Mouse (Mus musculus) limb, embryonic 10.5 days (tissue): ENCODE measurements around the gene Clybl. TPM values are rescaled to one million over a fixed set of nuclear protein-coding genes. Genes with fewer than 3 reads are reported as not detected.

Source experiments
- DNase-seq: peaks from one replicate; pipeline ENCODE4 v3.0.0-alpha.2; 2017; ENCODE audit warnings: low spot score
- H3K27ac ChIP-seq: fragments of 300-500 bp; sonication (generic); 2 replicates; pipeline ENCODE4 v1.5.1; 2016; ENCODE audit warnings: mild to moderate bottlenecking
- H3K27me3 ChIP-seq: fragments of 300-500 bp; sonication (generic); 2 replicates; pipeline ENCODE4 v1.6.1; 2016; ENCODE audit warnings: low read depth, mild to moderate bottlenecking; ENCODE audit not compliant: poor library complexity, severe bottlenecking
- H3K36me3 ChIP-seq: fragments of 300-500 bp; sonication (generic); 2 replicates; pipeline ENCODE4 v1.6.1; 2016; ENCODE audit warnings: mild to moderate bottlenecking, moderate library complexity
- H3K4me1 ChIP-seq: fragments of 300-500 bp; sonication (generic); 2 replicates; pipeline ENCODE4 v1.6.1; 2016
- H3K4me3 ChIP-seq: fragments of 300-500 bp; sonication (generic); 2 replicates; pipeline ENCODE4 v1.5.1; 2016; ENCODE audit warnings: mild to moderate bottlenecking, moderate library complexity
- H3K9me3 ChIP-seq: fragments of 300-500 bp; sonication (generic); replicated peaks from 2 replicates; pipeline ENCODE4 v1.6.1; 2016; ENCODE audit warnings: mild to moderate bottlenecking
- WGBS: fragments of 180-500 bp; shearing (Covaris S2); methylation state at CpG from one replicate; pipeline ENCODE4 v1.1.7; 2016; 5-methylcytosine and 5-hydroxymethylcytosine counted together
- polyA plus RNA-seq: library from polyadenylated mRNA; unstranded; fragments of >200 nt; fragmentation: Nextera tagmentation; extraction: Ambion mirVana; gene quantifications from 2 replicates; pipeline ENCODE4 v1.2.1, GENCODE M21; 2016

Clybl gene
- polyA plus RNA-seq, 1 experiment from 2014 or later = 25.1 TPM

DNA sequence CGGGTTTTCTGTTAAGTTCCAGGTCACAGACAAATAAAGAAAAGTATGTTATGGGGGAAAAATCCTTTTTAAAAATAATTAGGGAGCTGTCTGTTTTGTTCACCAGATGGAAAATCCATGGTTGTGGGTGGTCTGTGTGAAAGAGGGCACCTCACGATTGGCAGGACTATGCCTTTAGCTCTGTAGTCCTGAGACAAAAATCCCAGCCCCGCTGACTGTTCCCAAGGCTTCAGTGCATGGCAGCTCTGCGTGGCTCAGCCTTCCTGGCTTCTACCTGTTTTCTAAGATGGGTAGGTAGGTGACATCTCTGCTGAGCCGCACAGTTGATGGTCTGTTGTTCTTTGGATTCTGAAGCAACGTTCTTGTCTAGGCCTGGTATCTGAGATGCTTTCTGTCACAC lies 32.6 kb downstream of the Clybl start:
- no peak overlapping the region for H3K27ac ChIP-seq
- no peaks in the 10 kb centered on the region for H3K9me3 ChIP-seq
- WGBS = 93% methylated on average over 6 of the region's 6 CpGs
- no peak for DNase-seq
- no peaks in the 10 kb centered on the region for H3K4me1 ChIP-seq
- no peak overlapping the region for H3K4me3 ChIP-seq
- no peaks in the 10 kb centered on the region for H3K36me3 ChIP-seq
- H3K27me3 ChIP-seq = no peaks in the 10 kb centered on the region

DNA sequence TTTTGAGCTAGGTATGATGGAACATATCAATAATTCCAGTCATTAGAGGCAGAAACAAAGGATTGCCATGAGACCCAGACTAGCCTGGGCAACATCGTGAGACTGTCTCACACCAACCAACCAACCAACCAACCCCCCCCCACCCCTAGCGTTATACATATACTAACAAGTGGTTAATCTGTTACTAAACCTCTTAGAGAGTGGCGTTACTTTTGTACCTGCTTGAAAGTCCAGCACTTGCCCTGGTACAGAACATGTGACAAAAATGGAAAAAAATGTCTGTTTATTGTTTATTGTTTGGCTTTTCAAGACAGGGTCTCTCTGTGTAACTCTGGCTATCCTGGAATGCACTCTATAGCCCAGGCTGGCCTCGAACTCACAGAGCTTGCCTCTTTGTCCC lies 35.7 kb downstream of the Clybl start:
- Histone ChIP-seq H3K4me1 (no peaks in the 10 kb centered on the region), H3K36me3 (no peaks in the 10 kb centered on the region), H3K9me3 (no peaks in the 10 kb centered on the region), H3K4me3 (no peak overlapping the region), H3K27ac (no peak overlapping the region), H3K27me3 (no peaks in the 10 kb centered on the region)
- WGBS = 95% methylated on average over 4 of the region's 4 CpGs
- no peak for DNase-seq

DNA sequence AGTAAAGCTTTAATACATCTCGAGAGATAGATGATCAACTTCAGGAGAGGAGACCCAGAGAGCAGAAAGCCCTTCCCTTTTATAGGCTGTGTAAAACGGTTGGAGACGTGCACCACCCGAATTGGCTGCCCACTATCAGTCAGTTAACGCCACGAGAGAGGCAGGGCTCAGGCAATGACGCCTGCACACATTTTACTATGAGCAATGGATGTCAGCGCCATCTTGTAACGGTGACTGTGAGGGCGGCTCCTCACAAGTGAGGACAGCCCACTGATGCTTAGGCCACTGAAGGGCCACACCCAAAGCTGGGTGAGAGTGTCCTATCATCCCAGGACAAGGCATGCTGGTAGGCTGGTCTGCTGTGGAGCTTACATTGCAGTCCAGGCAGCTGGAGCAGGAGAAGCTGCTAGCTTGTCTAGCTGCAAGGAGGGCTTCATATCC lies 41.5 kb downstream of the Clybl start:
- DNase-seq = no peak
- Histone ChIP-seq H3K27ac (no peak overlapping the region; the same call in 1 of the 2 replicates), H3K36me3 (no peaks in the 10 kb centered on the region), H3K27me3 (peaks cover 31% of the 10 kb centered on the region), H3K4me3 (no peak overlapping the region), H3K9me3 (no peaks in the 10 kb centered on the region), H3K4me1 (peaks cover 54% of the 10 kb centered on the region)
- WGBS = 67% methylated on average over 10 of the region's 10 CpGs

- DNase-seq = peak; percentile 82
- WGBS = 20% methylated on average over 9 of the region's 9 CpGs
- peaks cover 55% of the 10 kb centered on the region for H3K4me1 ChIP-seq
- H3K27me3 ChIP-seq = peaks cover 31% of the 10 kb centered on the region
- H3K9me3 ChIP-seq = no peaks in the 10 kb centered on the region
- H3K27ac ChIP-seq = 0 out of 2 replicates have a peak overlapping the region, but pooled peaks have one; percentile 30
- no peak overlapping the region for H3K4me3 ChIP-seq
- H3K36me3 ChIP-seq = no peaks in the 10 kb centered on the region
Observed at GRCm38 (mm10) chr14:122223461-122224102, 42.1 kb downstream of the Clybl start.

DNA sequence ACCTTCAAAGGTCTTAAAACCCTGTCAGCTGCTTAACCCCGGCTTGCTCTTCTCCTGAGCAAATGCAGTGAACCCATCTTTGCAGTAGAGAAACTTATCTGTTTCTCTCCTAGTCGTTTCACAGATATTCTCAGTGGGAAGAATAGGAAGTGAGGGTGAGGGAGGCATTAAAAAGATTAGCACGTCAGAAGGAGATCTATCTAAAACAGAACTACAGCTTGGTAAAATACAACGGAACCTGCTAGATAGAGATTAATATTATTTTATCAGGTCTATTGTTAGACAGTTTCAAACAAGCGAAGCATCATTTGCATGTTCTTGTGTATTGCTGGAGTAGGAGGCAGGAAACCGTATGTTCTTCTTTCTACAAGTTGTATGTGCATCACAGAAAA lies 42.6 kb downstream of the Clybl start:
- no peak for DNase-seq
- Histone ChIP-seq H3K36me3 (no peaks in the 10 kb centered on the region), H3K27me3 (peaks cover 33% of the 10 kb centered on the region), H3K4me3 (no peak overlapping the region), H3K9me3 (no peaks in the 10 kb centered on the region), H3K27ac (0 out of 2 replicates have a peak overlapping the region, but pooled peaks have one; percentile 30), H3K4me1 (peaks cover 60% of the 10 kb centered on the region)
- 52% methylated on average over 6 of the region's 6 CpGs for WGBS

DNA sequence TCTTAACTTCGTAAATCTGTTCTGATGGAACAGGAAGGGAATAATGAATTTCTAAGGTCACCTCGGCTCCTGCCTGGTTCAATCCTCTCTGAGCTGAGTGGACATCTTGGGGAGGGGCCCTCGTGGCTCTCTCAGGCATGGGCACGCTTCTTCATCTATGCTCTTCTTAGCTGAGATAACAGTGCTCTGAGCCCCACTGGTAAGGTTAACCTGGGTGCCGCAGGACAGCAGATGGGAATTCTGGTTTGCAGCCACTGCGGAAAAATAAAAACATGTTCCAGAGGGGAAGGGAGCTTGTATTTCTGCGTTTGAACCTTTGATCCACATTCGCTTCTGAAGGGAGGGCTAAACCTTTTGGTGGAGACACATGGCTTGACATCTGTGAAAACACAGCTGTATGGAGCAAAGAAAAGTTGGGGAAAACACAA lies 43.0 kb downstream of the Clybl start:
- Histone ChIP-seq H3K27me3 (peaks cover 36% of the 10 kb centered on the region), H3K4me3 (no peak overlapping the region), H3K36me3 (no peaks in the 10 kb centered on the region), H3K27ac (no peak overlapping the region), H3K9me3 (no peaks in the 10 kb centered on the region), H3K4me1 (peaks cover 63% of the 10 kb centered on the region)
- WGBS = 42% methylated on average over 8 of the region's 8 CpGs
- DNase-seq = no peak

DNA sequence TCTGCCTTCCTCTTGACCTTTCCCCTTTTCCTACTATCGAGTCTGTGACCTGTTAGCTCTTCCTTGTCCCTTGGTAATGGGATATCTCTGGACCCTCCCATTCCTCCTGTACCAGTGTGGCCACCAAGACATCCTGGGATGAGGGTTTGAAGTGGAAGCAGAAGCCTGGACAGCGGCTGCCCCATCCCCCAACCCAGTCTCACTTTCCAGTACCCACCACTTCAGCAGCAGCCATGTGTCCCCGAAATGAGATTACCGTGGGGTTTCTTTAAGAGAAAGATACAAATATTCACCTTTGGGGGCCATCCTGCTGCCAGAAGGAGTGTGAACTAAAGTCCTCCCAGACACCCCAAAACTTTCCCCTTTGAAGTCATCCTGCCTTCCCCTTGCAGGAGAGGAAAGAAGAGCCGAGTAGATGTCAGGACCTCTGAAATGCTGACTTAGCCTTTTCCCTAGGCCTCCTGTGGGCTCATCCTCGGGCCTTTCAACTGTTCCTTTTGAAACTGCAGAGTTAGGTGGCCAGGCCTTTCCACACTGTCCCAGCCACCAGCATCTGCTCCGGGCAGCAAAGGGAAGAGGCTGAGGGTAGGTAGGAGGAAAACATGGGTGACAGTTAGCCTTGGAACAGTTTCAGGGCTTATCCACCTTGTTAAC lies 44.1 kb downstream of the Clybl start:
- Histone ChIP-seq H3K9me3 (no peaks in the 10 kb centered on the region), H3K27me3 (peaks cover 42% of the 10 kb centered on the region), H3K4me1 (peaks cover 67% of the 10 kb centered on the region), H3K4me3 (no peak overlapping the region), H3K27ac (peak overlapping the region; percentile 47; the same call in 1 of the 2 replicates), H3K36me3 (no peaks in the 10 kb centered on the region)
- DNase-seq = no peak
- 11% methylated on average over 7 of the region's 7 CpGs for WGBS

DNA sequence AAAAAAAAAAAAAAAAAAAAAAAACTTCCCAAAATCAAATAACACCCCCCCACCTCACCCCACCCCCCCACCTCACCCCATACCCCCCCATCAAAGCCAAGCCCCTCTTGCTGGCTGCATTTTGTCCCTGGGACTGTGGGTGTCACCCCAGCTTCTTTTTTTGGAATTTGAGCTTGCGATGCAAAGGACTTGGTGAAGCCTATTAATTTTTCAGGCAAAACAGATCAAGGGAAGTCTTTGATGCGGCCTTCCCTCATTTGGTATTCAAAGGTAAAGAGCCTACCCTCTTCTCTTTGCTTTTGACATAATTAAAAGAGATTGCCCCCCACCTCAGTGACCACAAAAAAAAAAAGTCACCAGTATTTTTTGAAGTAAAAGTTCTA lies 44.6 kb downstream of the Clybl start:
- H3K4me1 ChIP-seq = peaks cover 72% of the 10 kb centered on the region
- H3K9me3 ChIP-seq = no peaks in the 10 kb centered on the region
- DNase-seq = no peak
- peaks cover 47% of the 10 kb centered on the region for H3K27me3 ChIP-seq
- H3K4me3 ChIP-seq = no peak overlapping the region
- H3K27ac ChIP-seq = no peak overlapping the region
- H3K36me3 ChIP-seq = no peaks in the 10 kb centered on the region
- 55% methylated on average over 2 of the region's 2 CpGs for WGBS

DNA sequence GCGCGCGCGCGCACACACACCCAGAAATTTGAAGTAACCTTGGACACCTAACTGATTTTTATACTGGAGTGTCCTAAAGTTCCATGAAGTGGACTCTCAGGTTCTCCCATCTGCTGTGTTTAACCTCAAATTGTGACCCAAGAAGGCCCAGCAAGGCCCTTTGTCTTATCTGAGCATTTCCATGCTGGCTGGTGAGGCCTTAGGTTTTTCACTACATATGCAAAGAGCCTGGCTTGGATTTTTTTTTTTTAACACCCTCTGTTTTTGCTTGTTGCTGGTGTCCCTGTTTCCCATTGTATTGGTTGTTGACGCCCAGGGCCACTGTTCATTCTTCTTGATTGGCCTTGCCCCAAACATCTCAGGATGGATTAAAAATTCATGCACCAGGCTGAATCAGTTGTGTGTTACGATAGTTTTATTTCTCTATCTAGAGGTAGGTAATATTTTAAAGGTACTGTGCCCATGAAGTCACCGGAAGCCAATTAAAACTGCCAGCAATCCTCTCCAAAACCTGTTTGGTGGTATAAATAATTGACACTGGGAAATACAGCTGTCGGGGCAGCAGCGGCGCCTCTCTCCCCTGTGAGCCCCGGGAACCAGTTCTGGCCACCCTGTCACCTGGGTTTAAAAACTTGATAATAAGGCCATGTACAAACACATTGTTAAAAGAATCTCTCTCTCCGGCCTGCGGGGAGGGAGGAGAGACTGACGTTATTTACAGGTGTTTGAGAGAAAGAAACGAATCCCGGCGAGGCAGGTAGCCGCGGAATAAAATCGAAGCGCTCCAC lies 45.4 kb downstream of the Clybl start:
- Histone ChIP-seq H3K4me1 (peaks cover 73% of the 10 kb centered on the region), H3K36me3 (no peaks in the 10 kb centered on the region), H3K27ac (peak overlapping the region; percentile 50), H3K4me3 (no peak overlapping the region), H3K27me3 (peaks cover 48% of the 10 kb centered on the region), H3K9me3 (no peaks in the 10 kb centered on the region)
- DNase-seq = peak; percentile 35
- 52% methylated on average over 22 of the region's 22 CpGs for WGBS

DNA sequence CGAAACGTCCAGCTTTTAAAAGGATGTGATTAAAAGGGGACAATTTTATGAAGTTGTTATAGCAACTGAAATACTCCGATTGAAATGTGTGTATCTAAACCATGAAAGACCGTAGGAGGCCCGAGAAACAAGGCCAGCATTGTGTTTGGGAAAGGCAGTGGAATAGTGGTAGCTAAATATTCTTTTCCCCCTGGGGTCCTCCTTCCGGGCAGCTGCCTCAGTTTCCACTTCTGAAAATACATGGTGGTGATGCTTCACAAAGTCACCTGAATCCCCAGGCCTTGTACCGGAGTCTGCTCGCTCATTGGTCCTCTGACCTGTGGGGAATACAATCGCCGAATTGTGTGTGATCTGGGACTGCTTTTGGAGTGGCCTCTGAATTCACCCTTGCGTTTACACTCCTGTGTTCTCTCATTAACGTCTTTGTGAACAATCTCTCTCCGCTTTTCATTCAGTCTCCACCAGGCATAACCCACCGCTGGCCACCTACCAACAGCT lies 46.0 kb downstream of the Clybl start:
- peak overlapping the region; percentile 56; the same call in 1 of the 2 replicates for H3K27ac ChIP-seq
- peaks cover 73% of the 10 kb centered on the region for H3K4me1 ChIP-seq
- peaks cover 48% of the 10 kb centered on the region for H3K27me3 ChIP-seq
- 51% methylated on average over 14 of the region's 14 CpGs for WGBS
- no peak overlapping the region for H3K4me3 ChIP-seq
- DNase-seq = peak; percentile 35
- H3K9me3 ChIP-seq = no peaks in the 10 kb centered on the region
- H3K36me3 ChIP-seq = no peaks in the 10 kb centered on the region

DNA sequence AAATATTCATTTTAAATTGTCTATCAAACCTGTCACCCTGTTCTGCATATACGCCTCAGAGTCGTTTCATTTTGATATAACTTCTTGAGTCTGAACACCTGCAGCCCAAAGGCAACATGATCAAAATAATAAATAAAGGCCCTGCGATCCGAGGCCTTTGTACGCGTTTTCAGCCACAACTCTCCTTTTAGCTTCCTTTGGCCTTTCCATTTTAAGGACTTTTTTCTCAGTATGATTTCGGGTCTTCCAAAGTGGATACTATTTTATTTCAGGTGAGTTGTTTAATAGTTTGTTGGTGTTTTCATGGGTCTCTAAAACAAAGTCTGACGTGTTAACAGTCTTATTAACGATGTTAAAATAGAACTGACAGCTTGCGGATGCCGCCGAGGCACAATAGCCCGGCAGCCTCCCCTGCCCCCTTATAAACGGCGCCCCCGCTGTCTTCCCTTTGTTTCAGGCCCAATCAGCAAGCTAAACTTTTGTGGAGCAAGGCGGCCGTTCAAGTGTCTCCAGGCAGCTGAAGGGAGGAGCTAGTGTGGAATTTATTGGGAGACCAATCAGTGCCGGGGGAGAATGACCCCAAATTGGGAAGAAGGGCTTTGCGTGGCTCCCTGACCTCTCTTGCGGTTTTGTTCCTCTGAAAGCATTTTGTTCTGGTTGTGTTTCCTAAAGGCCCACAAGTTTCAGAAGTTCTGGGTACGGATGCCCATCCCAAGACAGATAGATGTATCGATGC lies 47.5 kb downstream of the Clybl start:
- peak overlapping the region; percentile 43; the same call in 1 of the 2 replicates for H3K27ac ChIP-seq

GRCm38 (mm10) chr14:122229988-122230387 lies 48.5 kb downstream of the Clybl start:
- Histone ChIP-seq H3K27me3 (peaks cover 39% of the 10 kb centered on the region), H3K4me1 (peaks cover 55% of the 10 kb centered on the region), H3K27ac (no peak overlapping the region), H3K9me3 (no peaks in the 10 kb centered on the region), H3K36me3 (no peaks in the 10 kb centered on the region), H3K4me3 (no peak overlapping the region)
- DNase-seq = no peak
- WGBS = 91% methylated on average over 5 of the region's 5 CpGs

More for the DNA sequence above, 47.5 kb downstream of the Clybl start:
- Histone ChIP-seq H3K36me3 (no peaks in the 10 kb centered on the region), H3K4me3 (peak overlapping the region; percentile 29), H3K4me1 (peaks cover 65% of the 10 kb centered on the region), H3K27me3 (peaks cover 48% of the 10 kb centered on the region), H3K9me3 (no peaks in the 10 kb centered on the region)
- WGBS = 12% methylated on average over 23 of the region's 23 CpGs
- peak; percentile 55 for DNase-seq
